Mouse (Mus musculus) midbrain, embryonic 15.5 days (tissue): ENCODE measurements around the gene Galt. TPM values are rescaled to one million over a fixed set of nuclear protein-coding genes. Genes with fewer than 3 reads are reported as not detected.
A peak's percentile ranks its signal among the peaks of the same experiment; 100 is the strongest.

Experiments used
- ATAC-seq: fragments of 200-750 bp; cut with Nextera tagmentation; replicated peaks from 2 replicates; pipeline ENCODE4 v1.8.0; 2017; ENCODE audit warnings: moderate TSS enrichment
- H3K27ac ChIP-seq: fragments of 300-500 bp; sonication (generic); 2 replicates; pipeline ENCODE4 v1.5.1; 2015; ENCODE audit warnings: mild to moderate bottlenecking, inconsistent platforms
- H3K27me3 ChIP-seq: fragments of 300-500 bp; sonication (generic); replicated peaks from 2 replicates; pipeline ENCODE4 v1.6.1; 2015; ENCODE audit warnings: inconsistent platforms
- H3K36me3 ChIP-seq: fragments of 300-500 bp; sonication (generic); replicated peaks from 2 replicates; pipeline ENCODE4 v1.6.1; 2015; ENCODE audit warnings: inconsistent platforms
- H3K4me1 ChIP-seq: fragments of 300-500 bp; sonication (generic); 2 replicates; pipeline ENCODE4 v1.6.1; 2015; ENCODE audit warnings: inconsistent platforms
- H3K4me2 ChIP-seq: fragments of 300-500 bp; sonication (generic); 2 replicates; pipeline ENCODE4 v1.6.1; 2015; ENCODE audit warnings: inconsistent platforms, mild to moderate bottlenecking, moderate library complexity
- H3K4me3 ChIP-seq: fragments of 300-500 bp; sonication (generic); 2 replicates; pipeline ENCODE4 v1.5.1; 2015; ENCODE audit warnings: mild to moderate bottlenecking, inconsistent platforms
- H3K9ac ChIP-seq: fragments of 300-500 bp; sonication (generic); 2 replicates; pipeline ENCODE4 v1.6.1; 2015; ENCODE audit warnings: mild to moderate bottlenecking, inconsistent platforms
- H3K9me3 ChIP-seq: fragments of 300-500 bp; sonication (generic); 2 replicates; pipeline ENCODE4 v1.6.1; 2016; ENCODE audit warnings: inconsistent platforms
- WGBS: fragments of 180-500 bp; shearing (Covaris S2); methylation state at CpG from one replicate; pipeline ENCODE4 v1.1.7; 2015; ENCODE audit warnings: mixed read lengths; 5-methylcytosine and 5-hydroxymethylcytosine counted together
- polyA plus RNA-seq: library from polyadenylated mRNA; unstranded; fragments of >200 nt; fragmentation: Nextera tagmentation; extraction: Ambion mirVana; gene quantifications from 2 replicates; pipeline ENCODE4 v1.2.1, GENCODE M21; 2015

The Galt gene
- polyA plus RNA-seq, 1 experiment from 2014 or later = 51.1 TPM

DNA sequence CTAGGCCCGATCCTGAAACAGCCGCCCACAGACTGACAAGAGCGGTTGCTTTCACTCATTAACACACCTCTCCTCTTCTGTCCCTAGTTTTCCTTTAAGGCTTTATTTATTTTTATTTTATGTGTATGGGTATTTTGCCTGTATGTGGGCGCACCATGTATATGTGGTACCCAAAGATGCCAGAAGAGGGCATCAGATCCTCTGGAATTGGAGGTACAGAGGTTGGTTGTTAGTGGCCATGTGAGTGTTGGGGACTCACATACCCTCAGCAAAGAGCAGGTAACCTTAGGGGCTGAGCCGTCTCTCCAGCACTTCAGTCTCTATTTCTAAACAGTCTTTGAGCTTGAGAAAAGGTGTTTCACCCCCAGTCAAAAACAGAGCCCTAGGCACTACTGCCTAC lies 39.4 kb upstream of the Galt start:
- Histone ChIP-seq H3K4me1 (peaks cover 36% of the 10 kb centered on the region), H3K9me3 (no peaks in the 10 kb centered on the region), H3K27ac (no peak overlapping the region), H3K27me3 (no peaks in the 10 kb centered on the region), H3K4me2 (no peak overlapping the region), H3K36me3 (peaks cover 25% of the 10 kb centered on the region; the same call in 1 of the 2 replicates), H3K4me3 (no peak overlapping the region), H3K9ac (no peak overlapping the region)
- WGBS = 82% methylated on average over 5 of the region's 5 CpGs
- no peak for ATAC-seq

DNA sequence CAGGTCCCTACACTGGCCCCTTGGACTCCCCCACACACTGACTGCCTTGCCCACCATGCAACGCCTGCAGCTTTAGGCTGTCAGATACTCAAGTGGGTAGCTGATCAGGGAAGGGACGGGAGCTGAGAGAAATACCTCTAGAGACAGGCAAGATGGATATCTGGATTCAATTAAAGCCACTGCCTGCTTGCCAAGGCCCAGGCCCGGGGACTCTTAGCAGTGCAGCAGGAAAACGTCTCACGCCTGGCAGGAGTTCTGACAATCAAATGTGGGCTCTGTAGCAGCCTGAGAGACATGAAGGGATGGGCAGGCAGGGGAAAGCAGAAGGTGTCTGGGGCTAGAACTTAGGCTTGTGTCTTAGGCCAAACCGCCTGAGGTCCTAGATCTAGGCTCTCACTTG lies 38.2 kb upstream of the Galt start:
- Histone ChIP-seq H3K9me3 (no peaks in the 10 kb centered on the region), H3K4me1 (peaks cover 31% of the 10 kb centered on the region), H3K4me3 (no peak overlapping the region), H3K27me3 (no peaks in the 10 kb centered on the region), H3K9ac (no peak overlapping the region), H3K36me3 (peaks cover 25% of the 10 kb centered on the region; the same call in 1 of the 2 replicates), H3K4me2 (no peak overlapping the region), H3K27ac (no peak overlapping the region)
- ATAC-seq = no peak
- WGBS = 77% methylated on average over 6 of the region's 6 CpGs

DNA sequence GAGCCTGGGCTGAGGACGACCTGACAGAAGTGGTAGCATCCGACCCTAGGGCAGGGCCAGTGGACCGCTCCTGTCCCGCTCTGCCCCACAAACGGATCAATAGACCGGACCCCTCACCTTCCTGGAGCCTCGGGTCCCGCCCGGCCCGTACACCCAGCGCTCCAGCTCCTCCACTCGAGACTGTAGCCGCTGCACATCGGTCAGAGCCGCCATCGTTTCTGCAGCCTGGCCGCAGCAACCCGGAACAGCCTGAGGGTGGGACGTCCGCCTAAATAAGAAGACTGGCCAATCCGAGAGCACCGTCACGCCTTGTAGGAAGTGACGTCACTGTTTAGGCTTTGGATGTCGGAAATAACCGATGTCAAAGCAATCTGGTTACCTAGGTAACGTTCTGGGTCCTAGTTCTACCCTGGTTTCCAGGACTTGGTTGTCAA lies 32.1 kb upstream of the Galt start, which contains the start of gene Dctn3:
TSS of gene Dctn3 (minus strand) at position 253 of the 434 bp plus-strand sequence.
- peak; percentile 96 for ATAC-seq
- H3K4me1 ChIP-seq = peaks cover 23% of the 10 kb centered on the region

DNA sequence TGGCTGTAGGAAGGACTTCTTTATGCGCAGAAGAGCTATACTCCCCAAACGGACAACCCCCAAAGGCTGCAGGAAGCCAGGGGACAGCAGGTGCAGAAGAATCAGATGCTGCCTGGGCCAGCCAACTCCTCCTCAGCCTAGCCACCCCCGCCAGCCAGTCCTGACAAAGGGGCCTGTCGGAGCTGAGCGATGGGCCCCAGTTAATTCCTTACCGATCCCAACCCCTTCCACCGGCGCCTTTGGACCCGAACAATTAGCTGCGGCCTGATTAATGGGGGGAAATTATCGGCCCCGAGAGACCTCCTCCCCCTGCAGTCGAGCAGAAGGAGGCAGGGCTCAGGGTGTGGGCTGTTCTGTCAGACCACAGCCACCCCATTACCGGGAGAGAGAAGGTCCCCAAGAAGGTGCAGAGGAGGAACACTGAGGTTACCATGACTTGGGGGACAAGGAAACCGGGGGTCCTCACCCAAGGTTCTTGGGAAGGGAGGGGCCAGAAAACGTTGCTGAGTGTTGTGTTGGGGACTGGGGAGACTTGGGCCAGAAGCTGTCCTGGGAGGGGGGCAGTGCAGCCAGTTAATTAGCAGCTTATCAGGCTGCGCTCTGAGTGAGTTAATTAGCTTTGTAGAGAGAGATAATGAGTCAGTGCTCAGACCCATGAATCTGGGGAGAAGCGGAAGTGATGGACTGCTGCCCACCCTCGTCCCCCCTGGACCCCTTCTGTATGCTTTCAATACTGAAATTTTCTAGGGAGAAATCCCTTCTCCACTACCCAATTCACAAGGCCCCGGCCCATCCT lies 28.0 kb upstream of the Galt start:
- Histone ChIP-seq H3K9ac (no peak overlapping the region), H3K36me3 (no peaks in the 10 kb centered on the region)
- ATAC-seq = no peak

More for the DNA sequence above, 32.1 kb upstream of the Galt start, which contains the start of gene Dctn3:
- Histone ChIP-seq H3K27me3 (peaks cover 40% of the 10 kb centered on the region), H3K9me3 (no peaks in the 10 kb centered on the region), H3K36me3 (peaks cover 13% of the 10 kb centered on the region; the same call in 1 of the 2 replicates), H3K27ac (peak within 1 kb of the TSS; percentile 65), H3K9ac (peak within 1 kb of the TSS; percentile 92), H3K4me2 (peak within 1 kb of the TSS; percentile 66), H3K4me3 (peak within 1 kb of the TSS; percentile 86)
- WGBS = under 1% methylated on average over 27 of the region's 27 CpGs

DNA sequence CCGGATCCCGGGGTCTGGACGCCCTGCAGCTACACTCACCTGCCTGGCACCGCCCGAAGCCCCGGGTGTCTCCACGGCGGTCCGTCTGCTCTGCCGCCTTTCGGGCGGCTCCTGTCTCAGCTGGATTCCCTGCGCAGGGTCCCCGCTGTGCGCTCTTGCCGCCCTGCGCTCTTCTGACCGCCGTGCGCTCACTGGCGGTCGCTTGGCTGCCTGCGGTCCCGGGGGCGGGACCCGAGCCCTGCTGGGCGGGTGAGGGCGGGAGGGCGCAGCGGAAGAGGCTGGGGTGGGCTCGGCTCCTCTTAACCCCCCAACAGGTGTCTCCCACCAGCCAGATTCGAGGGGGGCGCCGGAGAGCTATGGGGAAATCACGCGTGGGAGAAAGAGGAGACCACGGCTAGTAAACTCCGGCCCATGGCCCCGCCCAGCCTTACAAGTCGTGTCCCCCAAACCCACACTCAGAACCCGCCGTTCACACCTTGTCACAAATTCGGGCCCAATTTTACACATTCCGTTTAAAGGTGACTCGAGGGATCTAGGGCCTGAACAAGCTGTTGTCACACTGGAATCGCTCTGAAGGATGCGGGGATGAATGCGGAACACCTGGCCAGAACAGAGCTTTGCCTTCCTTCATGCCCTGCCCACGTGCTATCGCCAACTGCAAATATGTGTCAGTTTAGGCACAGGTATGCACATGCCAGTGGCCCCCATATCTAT lies 23.8 kb upstream of the Galt start, which contains the start of gene Arid3c:
TSS of gene Arid3c (minus strand) at position 91 of the 714 bp plus-strand sequence.
- H3K9me3 ChIP-seq = no peaks in the 10 kb centered on the region
- ATAC-seq = no peak
- H3K27me3 ChIP-seq = peaks cover 70% of the 10 kb centered on the region

More for the DNA sequence above, 28.0 kb upstream of the Galt start:
- H3K27ac ChIP-seq = no peak overlapping the region
- peaks cover 75% of the 10 kb centered on the region for H3K27me3 ChIP-seq
- peaks cover 26% of the 10 kb centered on the region for H3K4me1 ChIP-seq
- H3K9me3 ChIP-seq = no peaks in the 10 kb centered on the region
- H3K4me2 ChIP-seq = no peak overlapping the region
- H3K4me3 ChIP-seq = no peak overlapping the region
- 10% methylated on average over 20 of the region's 20 CpGs for WGBS

DNA sequence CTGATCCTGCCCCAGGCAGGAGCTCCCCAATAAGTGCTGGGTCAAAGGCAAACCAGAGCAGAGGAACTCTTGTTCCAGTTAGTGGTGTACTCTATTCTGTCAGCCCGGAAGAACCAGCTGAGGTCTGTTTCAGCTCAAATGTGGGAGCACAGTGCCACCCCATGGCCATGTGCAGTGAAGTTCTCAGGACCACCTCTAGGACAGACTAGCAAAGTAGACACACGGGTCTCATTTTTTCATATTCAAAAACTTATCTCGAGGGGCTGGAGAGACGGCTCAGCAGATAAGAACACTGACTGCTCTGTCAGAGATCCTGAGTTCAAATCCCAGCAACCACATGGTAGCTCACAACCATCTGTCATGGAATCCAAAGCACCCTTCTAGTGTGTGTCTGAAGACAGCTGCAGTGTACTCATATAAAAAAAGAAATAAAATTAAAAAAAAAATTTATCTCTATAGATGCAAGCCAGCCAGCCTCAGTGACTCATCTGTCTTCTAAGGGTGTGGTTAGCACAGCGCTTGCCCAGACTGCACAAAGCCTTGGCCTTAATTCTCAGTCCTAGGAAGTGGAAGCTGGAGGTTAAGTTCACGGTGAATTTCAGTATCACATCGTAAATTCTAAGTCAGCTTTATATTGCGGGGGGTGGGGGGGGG lies 17.3 kb upstream of the Galt start:
- no peak overlapping the region for H3K4me2 ChIP-seq
- 0 out of 2 replicates have a peak, but pooled peaks have one; percentile 35 for ATAC-seq
- no peaks in the 10 kb centered on the region for H3K9me3 ChIP-seq
- peaks cover 21% of the 10 kb centered on the region for H3K4me1 ChIP-seq
- H3K27me3 ChIP-seq = peaks cover 15% of the 10 kb centered on the region
- H3K9ac ChIP-seq = no peak overlapping the region
- 44% methylated on average over 8 of the region's 8 CpGs for WGBS
- peaks cover 6% of the 10 kb centered on the region; the same call in 1 of the 2 replicates for H3K36me3 ChIP-seq
- no peak overlapping the region for H3K4me3 ChIP-seq
- H3K27ac ChIP-seq = no peak overlapping the region

More for the DNA sequence above, 23.8 kb upstream of the Galt start, which contains the start of gene Arid3c:
- Histone ChIP-seq H3K27ac (no peak within 1 kb of the TSS), H3K4me1 (peaks cover 15% of the 10 kb centered on the region), H3K4me2 (peak within 1 kb of the TSS; percentile 74), H3K9ac (peak within 1 kb of the TSS; percentile 26; the same call in 1 of the 2 replicates), H3K36me3 (no peaks in the 10 kb centered on the region), H3K4me3 (peak within 1 kb of the TSS; percentile 39)
- WGBS = 2% methylated on average over 50 of the region's 50 CpGs

DNA sequence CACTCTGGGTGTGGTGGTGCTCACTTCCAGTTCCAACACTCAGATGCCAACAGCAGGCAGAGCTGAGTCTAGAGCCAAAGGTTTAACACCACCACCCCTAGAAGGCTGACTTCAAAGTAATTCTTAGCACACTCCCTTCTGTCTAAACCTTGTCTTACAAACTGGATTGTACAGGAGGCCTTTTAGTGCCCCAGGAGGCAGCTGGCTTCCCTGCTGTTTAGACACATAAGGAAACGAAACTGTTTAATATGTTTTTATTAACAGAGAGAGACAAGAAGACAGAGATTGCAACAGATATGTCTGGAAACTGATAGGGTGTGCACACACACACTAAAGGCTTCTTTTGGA lies 16.8 kb upstream of the Galt start:
- Histone ChIP-seq H3K4me2 (no peak overlapping the region), H3K27me3 (peaks cover 10% of the 10 kb centered on the region), H3K9ac (no peak overlapping the region), H3K27ac (no peak overlapping the region), H3K4me1 (peaks cover 21% of the 10 kb centered on the region), H3K9me3 (no peaks in the 10 kb centered on the region), H3K36me3 (peaks cover 6% of the 10 kb centered on the region; the same call in 1 of the 2 replicates), H3K4me3 (no peak overlapping the region)
- 62% methylated on average over 1 of the region's 1 CpGs for WGBS
- ATAC-seq = no peak

DNA sequence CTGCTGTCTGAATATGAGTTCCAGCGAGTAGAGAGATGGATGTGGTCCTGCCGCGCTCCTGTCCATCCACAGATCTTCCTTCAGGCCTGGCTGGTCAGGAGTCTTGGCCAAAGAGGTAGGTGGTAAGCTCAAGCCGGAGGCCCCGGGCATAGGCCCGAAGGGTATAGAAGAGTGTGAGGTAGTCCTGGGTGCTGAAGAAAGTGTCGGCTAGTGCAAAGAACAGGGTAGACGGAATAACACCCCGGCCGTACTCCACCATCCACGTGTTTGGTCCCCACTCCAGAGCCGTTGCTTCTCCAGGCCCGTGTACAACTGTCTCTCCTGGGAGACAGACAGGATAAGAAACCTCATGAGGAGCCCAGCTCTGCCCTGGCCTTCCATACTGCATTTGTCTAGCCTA lies 15.8 kb upstream of the Galt start:
- Histone ChIP-seq H3K4me2 (peak overlapping the region; percentile 78; the same call in 1 of the 2 replicates), H3K9ac (no peak overlapping the region)
- ATAC-seq = no peak

DNA sequence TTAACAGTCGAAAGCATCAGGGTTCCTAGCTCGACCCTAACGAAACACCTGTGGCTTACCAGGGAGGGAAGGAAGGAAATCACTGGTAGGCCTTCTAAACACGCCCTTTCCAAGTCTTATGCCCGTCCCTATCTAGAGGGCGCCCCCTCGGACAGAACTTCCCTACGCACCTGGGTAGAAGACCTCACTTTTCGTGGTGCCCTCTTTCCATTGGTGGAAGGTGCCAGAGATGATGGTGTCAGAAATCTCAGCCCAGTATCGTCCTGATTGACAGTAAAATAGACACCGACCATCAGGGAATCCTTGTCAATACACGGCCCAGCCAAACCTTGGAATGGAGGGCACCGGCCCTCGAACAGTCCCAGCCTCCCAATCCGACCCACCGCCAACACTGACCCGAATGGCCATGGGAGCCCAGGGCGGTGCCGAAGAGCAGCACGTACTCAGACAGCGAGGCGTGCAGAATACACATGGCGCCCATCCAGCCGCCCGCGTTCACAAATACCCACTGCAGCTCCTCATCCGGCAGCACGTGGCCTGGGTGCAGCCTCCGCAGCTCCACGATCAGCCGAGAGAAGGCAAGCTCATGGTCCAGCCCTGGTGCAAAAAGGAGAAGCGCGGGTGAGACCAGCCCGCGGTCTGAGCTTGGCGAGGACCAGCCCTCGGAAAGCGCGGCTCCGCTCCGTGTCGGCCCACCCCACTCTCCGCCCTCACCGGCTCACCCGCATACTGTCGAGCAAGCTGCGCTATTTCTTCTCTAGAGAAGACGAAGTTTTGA lies 14.5 kb upstream of the Galt start:
- Histone ChIP-seq H3K27ac (peak overlapping the region; percentile 79), H3K36me3 (peaks cover 6% of the 10 kb centered on the region; the same call in 1 of the 2 replicates), H3K4me2 (peak overlapping the region; percentile 78), H3K9me3 (no peaks in the 10 kb centered on the region), H3K4me3 (peak overlapping the region; percentile 63), H3K4me1 (peaks cover 21% of the 10 kb centered on the region), H3K9ac (peak overlapping the region; percentile 60), H3K27me3 (no peaks in the 10 kb centered on the region)
- under 1% methylated on average over 48 of the region's 48 CpGs for WGBS
- ATAC-seq = peak; percentile 87

More for the DNA sequence above, 15.8 kb upstream of the Galt start:
- H3K4me3 ChIP-seq = no peak overlapping the region
- peaks cover 5% of the 10 kb centered on the region; the same call in 1 of the 2 replicates for H3K27me3 ChIP-seq
- peaks cover 21% of the 10 kb centered on the region for H3K4me1 ChIP-seq
- no peak overlapping the region for H3K27ac ChIP-seq
- no peaks in the 10 kb centered on the region for H3K9me3 ChIP-seq
- WGBS = 94% methylated on average over 13 of the region's 13 CpGs
- H3K36me3 ChIP-seq = peaks cover 6% of the 10 kb centered on the region; the same call in 1 of the 2 replicates

DNA sequence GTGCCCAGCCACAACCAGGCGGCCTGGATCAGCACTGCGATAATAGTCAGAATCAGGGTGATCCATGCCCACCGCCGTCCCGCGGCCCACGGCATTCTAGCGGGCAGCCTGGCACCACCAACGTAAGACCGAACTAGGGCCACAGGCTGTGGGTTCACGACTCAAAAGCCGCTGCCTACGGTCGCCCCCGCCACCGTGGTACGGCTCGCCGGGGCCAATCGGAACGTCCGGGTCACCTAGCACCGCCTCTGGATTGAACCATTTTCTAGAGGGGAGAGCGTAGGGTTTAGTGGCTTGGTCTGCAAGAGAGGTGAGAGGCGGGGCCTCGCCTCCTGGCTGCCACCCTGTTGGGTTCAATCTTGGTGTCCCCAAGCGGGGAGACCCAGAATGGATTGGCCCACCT lies 13.9 kb upstream of the Galt start:
- under 1% methylated on average over 27 of the region's 27 CpGs for WGBS
- H3K9ac ChIP-seq = peak overlapping the region; percentile 60
- H3K27ac ChIP-seq = peak overlapping the region; percentile 79
- H3K36me3 ChIP-seq = peaks cover 6% of the 10 kb centered on the region; the same call in 1 of the 2 replicates
- H3K9me3 ChIP-seq = no peaks in the 10 kb centered on the region
- peaks cover 21% of the 10 kb centered on the region for H3K4me1 ChIP-seq
- peak overlapping the region; percentile 78 for H3K4me2 ChIP-seq
- peak overlapping the region; percentile 63 for H3K4me3 ChIP-seq
- no peaks in the 10 kb centered on the region for H3K27me3 ChIP-seq
- peak; percentile 96 for ATAC-seq

DNA sequence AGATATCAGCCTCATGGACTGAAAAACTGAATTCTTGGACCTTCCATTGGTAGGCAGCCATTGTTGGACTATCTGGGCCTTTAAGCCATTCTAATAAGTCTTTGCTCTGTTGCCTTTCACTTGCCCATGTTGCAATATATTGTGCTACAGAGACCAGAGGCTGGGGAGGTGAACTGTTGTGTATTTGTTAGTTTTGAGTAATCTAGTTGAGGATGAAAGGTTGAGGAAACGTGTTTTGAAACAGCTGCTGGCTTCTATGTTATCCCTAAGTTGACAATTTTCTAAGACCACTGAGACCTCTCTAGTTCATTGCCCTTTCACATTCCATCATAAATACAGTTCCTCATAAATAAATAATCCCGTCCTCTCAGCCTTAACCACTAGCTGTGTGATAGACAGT lies 10.9 kb upstream of the Galt start:
- ATAC-seq = no peak
- Histone ChIP-seq H3K27ac (no peak overlapping the region), H3K9ac (no peak overlapping the region), H3K9me3 (no peaks in the 10 kb centered on the region), H3K27me3 (no peaks in the 10 kb centered on the region), H3K4me1 (peaks cover 18% of the 10 kb centered on the region), H3K4me3 (no peak overlapping the region), H3K4me2 (no peak overlapping the region), H3K36me3 (peaks cover under 1% of the 10 kb centered on the region; the same call in 1 of the 2 replicates)
- 76% methylated on average over 2 of the region's 2 CpGs for WGBS
